Mouse (Mus musculus) E14TG2a.4 (cell line): ENCODE data around the gene Pola1.

ENCODE experiments used
- H3K27me3 ChIP-seq: 2 replicates; pipeline ENCODE4 v1.6.1; 2014; ENCODE audit warnings: low read length, control low read depth; ENCODE audit not compliant: insufficient read depth
- H3K36me3 ChIP-seq: 2 replicates; pipeline ENCODE4 v1.6.1; 2014; ENCODE audit warnings: low read length, control low read depth; ENCODE audit not compliant: insufficient read depth
- H3K4me1 ChIP-seq: replicated peaks from 2 replicates; pipeline ENCODE4 v1.6.1; 2014; ENCODE audit warnings: low read depth, low read length, control low read depth
- H3K4me3 ChIP-seq: replicated peaks from 2 replicates; pipeline ENCODE4 v1.5.1; 2014; ENCODE audit warnings: mild to moderate bottlenecking, low read length
- H3K9me3 ChIP-seq: 2 replicates; pipeline ENCODE4 v1.6.1; 2014; ENCODE audit warnings: low read length, control low read depth
- CTCF ChIP-seq: conservative IDR thresholded peaks from 2 replicates; pipeline ENCODE4 v1.5.1; 2014; ENCODE audit warnings: low read length
- NANOG ChIP-seq: IDR thresholded peaks from 2 replicates; pipeline ENCODE4 v1.6.1; 2014; ENCODE audit warnings: borderline replicate concordance, low read length, mixed read lengths
- POU5F1 ChIP-seq: IDR thresholded peaks from 2 replicates; pipeline ENCODE4 v1.6.1; 2014; ENCODE audit warnings: low read length, borderline replicate concordance

The Pola1 gene

GRCm38 (mm10) chrX:93377285-93377972 is 254.5 kb downstream of the Pola1 start:
- Histone ChIP-seq H3K4me1 (no peaks in the 10 kb centered on the region), H3K4me3 (no peak overlapping the region), H3K9me3 (no peaks in the 10 kb centered on the region), H3K36me3 (no peaks in the 10 kb centered on the region), H3K27me3 (no peaks in the 10 kb centered on the region)
- no peak for TF ChIP-seq CTCF

- H3K4me1 ChIP-seq = no peaks in the 10 kb centered on the region
- TF ChIP-seq CTCF (no peak), NANOG (no peak), POU5F1 (no peak)
- no peaks in the 10 kb centered on the region for H3K36me3 ChIP-seq
- no peaks in the 10 kb centered on the region for H3K9me3 ChIP-seq
- H3K27me3 ChIP-seq = no peaks in the 10 kb centered on the region
- H3K4me3 ChIP-seq = no peak overlapping the region
Observed at GRCm38 (mm10) chrX:93373503-93373902, 258.5 kb downstream of the Pola1 start.

- TF ChIP-seq CTCF (no peak), NANOG (no peak), POU5F1 (no peak)
- Histone ChIP-seq H3K27me3 (no peaks in the 10 kb centered on the region), H3K9me3 (no peaks in the 10 kb centered on the region), H3K36me3 (no peaks in the 10 kb centered on the region), H3K4me3 (no peak overlapping the region), H3K4me1 (no peaks in the 10 kb centered on the region)
Observed at GRCm38 (mm10) chrX:93369708-93370107, 262.2 kb downstream of the Pola1 start.

GRCm38 (mm10) chrX:93368211-93368610 is 263.7 kb downstream of the Pola1 start:
- H3K27me3 ChIP-seq = no peaks in the 10 kb centered on the region
- no peak for TF ChIP-seq CTCF
- no peak for TF ChIP-seq POU5F1
- no peak for TF ChIP-seq NANOG
- no peaks in the 10 kb centered on the region for H3K36me3 ChIP-seq
- no peaks in the 10 kb centered on the region for H3K9me3 ChIP-seq
- H3K4me3 ChIP-seq = no peak overlapping the region
- H3K4me1 ChIP-seq = no peaks in the 10 kb centered on the region

GRCm38 (mm10) chrX:93321336-93321735 is 310.6 kb downstream of the Pola1 start:
- Histone ChIP-seq H3K4me3 (no peak overlapping the region), H3K27me3 (no peaks in the 10 kb centered on the region), H3K4me1 (no peaks in the 10 kb centered on the region), H3K9me3 (no peaks in the 10 kb centered on the region), H3K36me3 (no peaks in the 10 kb centered on the region)
- TF ChIP-seq CTCF = no peak
- TF ChIP-seq NANOG = no peak
- TF ChIP-seq POU5F1 = no peak

GRCm38 (mm10) chrX:93319979-93320378 is 312.0 kb downstream of the Pola1 start:
- Histone ChIP-seq H3K9me3 (no peaks in the 10 kb centered on the region), H3K4me1 (no peaks in the 10 kb centered on the region), H3K4me3 (no peak overlapping the region), H3K27me3 (no peaks in the 10 kb centered on the region), H3K36me3 (no peaks in the 10 kb centered on the region)
- TF ChIP-seq CTCF (no peak), NANOG (no peak), POU5F1 (no peak)

GRCm38 (mm10) chrX:93317577-93317976 is 314.4 kb downstream of the Pola1 start:
- Histone ChIP-seq H3K9me3 (no peaks in the 10 kb centered on the region), H3K4me3 (no peak overlapping the region), H3K4me1 (no peaks in the 10 kb centered on the region), H3K36me3 (no peaks in the 10 kb centered on the region), H3K27me3 (no peaks in the 10 kb centered on the region)
- TF ChIP-seq POU5F1 (no peak), CTCF (no peak), NANOG (no peak)

GRCm38 (mm10) chrX:93305780-93306179 is 326.2 kb downstream of the Pola1 start:
- H3K36me3 ChIP-seq = peaks cover 4% of the 10 kb centered on the region
- no peaks in the 10 kb centered on the region for H3K4me1 ChIP-seq
- TF ChIP-seq NANOG = no peak
- no peak for TF ChIP-seq CTCF
- TF ChIP-seq POU5F1 = no peak
- no peak overlapping the region for H3K4me3 ChIP-seq
- H3K27me3 ChIP-seq = peaks cover 4% of the 10 kb centered on the region; the same call in 1 of the 2 replicates
- H3K9me3 ChIP-seq = no peaks in the 10 kb centered on the region

- TF ChIP-seq CTCF = no peak
- no peak for TF ChIP-seq NANOG
- TF ChIP-seq POU5F1 = no peak
- Histone ChIP-seq H3K4me3 (no peak overlapping the region), H3K27me3 (peaks cover 40% of the 10 kb centered on the region), H3K4me1 (peaks cover 6% of the 10 kb centered on the region; the same call in 1 of the 2 replicates), H3K9me3 (no peaks in the 10 kb centered on the region), H3K36me3 (peaks cover 4% of the 10 kb centered on the region)
Observed at GRCm38 (mm10) chrX:93301798-93302197, 330.2 kb downstream of the Pola1 start.
